Mouse (Mus musculus) testis, postnatal 14 days (tissue): Measurements from ENCODE around the gene Mrps18b.
"Not testable (repeated sequence)": the region's sequence is repeated elsewhere in the genome, so short reads cannot be mapped to it uniquely, and the experiment has no call there.

Source experiments
- DNase-seq: peaks from one replicate; pipeline ENCODE4 v3.0.0; 2021; ENCODE audit warnings: low spot score

Mrps18b gene

GRCm38 (mm10) chr17:35916297-35917142 is at the start of gene Mrps18b, which contains the start of gene Ppp1r10:
Mrps18b (minus strand) TSS chr17:35916389.
Ppp1r10 (plus strand) TSS chr17:35916434.
- peak; percentile 100 for DNase-seq

GRCm38 (mm10) chr17:35963279-35963678 is 47.1 kb upstream of the Mrps18b start:
- no peak for DNase-seq

- DNase-seq: no peak
These were observed 42.5 kb upstream of the Mrps18b start for GRCm38 (mm10) chr17:35958533-35959223.

- DNase-seq: no peak
These were observed 38.5 kb upstream of the Mrps18b start for GRCm38 (mm10) chr17:35954665-35955064.

GRCm38 (mm10) chr17:35952559-35952958 is 36.4 kb upstream of the Mrps18b start:
- not testable (repeated sequence) for DNase-seq

GRCm38 (mm10) chr17:35950946-35951345 is 34.8 kb upstream of the Mrps18b start:
- not testable (repeated sequence) for DNase-seq

- no peak for DNase-seq
These were observed 23.8 kb upstream of the Mrps18b start for GRCm38 (mm10) chr17:35939941-35940340.

- DNase-seq: no peak
These were observed 22.9 kb upstream of the Mrps18b start for GRCm38 (mm10) chr17:35939108-35939507.

- DNase-seq: no peak
These were observed 21.6 kb upstream of the Mrps18b start for GRCm38 (mm10) chr17:35937700-35938348.

- DNase-seq: not testable (repeated sequence)
These were observed 19.6 kb upstream of the Mrps18b start for GRCm38 (mm10) chr17:35935763-35936162.

GRCm38 (mm10) chr17:35932608-35933007 is 16.4 kb upstream of the Mrps18b start:
- DNase-seq: no peak

- DNase-seq: no peak
These were observed 14.4 kb upstream of the Mrps18b start for GRCm38 (mm10) chr17:35930627-35931026.

- no peak for DNase-seq
These were observed 13.3 kb upstream of the Mrps18b start for GRCm38 (mm10) chr17:35929534-35929933.

- no peak for DNase-seq
These were observed 11.3 kb upstream of the Mrps18b start for GRCm38 (mm10) chr17:35927471-35927870.

GRCm38 (mm10) chr17:35923281-35923680 is 7.1 kb upstream of the Mrps18b start:
- no peak for DNase-seq

- DNase-seq: no peak
These were observed 6.4 kb upstream of the Mrps18b start for GRCm38 (mm10) chr17:35922566-35922965.

GRCm38 (mm10) chr17:35921710-35922109 is 5.5 kb upstream of the Mrps18b start:
- DNase-seq: no peak

GRCm38 (mm10) chr17:35920862-35921562 is 4.8 kb upstream of the Mrps18b start:
- no peak for DNase-seq

- DNase-seq: no peak
These were observed 4.2 kb upstream of the Mrps18b start for GRCm38 (mm10) chr17:35920384-35920783.

- no peak for DNase-seq
These were observed 3.7 kb upstream of the Mrps18b start for GRCm38 (mm10) chr17:35919864-35920301.

GRCm38 (mm10) chr17:35919060-35919715 is 3.0 kb upstream of the Mrps18b start:
- DNase-seq: peak; percentile 92
